Mouse (Mus musculus) embryonic facial prominence, embryonic 11.5 days (tissue): Measurements from ENCODE around the gene Lancl1. TPM values are rescaled to one million over a fixed set of nuclear protein-coding genes. Genes with fewer than 3 reads are reported as not detected.

Experiments
- ATAC-seq: fragments of 200-750 bp; cut with Nextera tagmentation; replicated peaks from 2 replicates; pipeline ENCODE4 v1.8.0; 2017; ENCODE audit warnings: low read depth; ENCODE audit not compliant: insufficient number of reproducible peaks, low FRiP score, low TSS enrichment
- DNase-seq: peaks from one replicate; pipeline ENCODE4 v3.0.0-alpha.2; 2015; ENCODE audit warnings: low spot score
- H3K27ac ChIP-seq: fragments of 300-500 bp; sonication (generic); replicated peaks from 2 replicates; pipeline ENCODE4 v1.5.1; 2014; ENCODE audit warnings: mild to moderate bottlenecking, low read depth, low read length, control low read depth
- H3K27me3 ChIP-seq: fragments of 300-500 bp; sonication (generic); 2 replicates; pipeline ENCODE4 v1.6.1; 2014; ENCODE audit warnings: mild to moderate bottlenecking, low read length, moderate library complexity, mixed read lengths; ENCODE audit not compliant: control insufficient read depth, insufficient read depth
- H3K36me3 ChIP-seq: fragments of 300-500 bp; sonication (generic); replicated peaks from 2 replicates; pipeline ENCODE4 v1.6.1; 2014; ENCODE audit warnings: low read depth, mild to moderate bottlenecking, low read length, moderate library complexity, mixed read lengths; ENCODE audit not compliant: control insufficient read depth, insufficient read depth
- H3K4me1 ChIP-seq: fragments of 300-500 bp; sonication (generic); 2 replicates; pipeline ENCODE4 v1.6.1; 2014; ENCODE audit warnings: low read length, mixed read lengths; ENCODE audit not compliant: control insufficient read depth, insufficient read depth
- H3K4me2 ChIP-seq: fragments of 300-500 bp; sonication (generic); 2 replicates; pipeline ENCODE4 v1.6.1; 2014; ENCODE audit warnings: low read depth, mild to moderate bottlenecking, control low read depth, low read length, moderate library complexity
- H3K4me3 ChIP-seq: fragments of 300-500 bp; sonication (generic); 2 replicates; pipeline ENCODE4 v1.5.1; 2014; ENCODE audit warnings: low read depth, low read length, control low read depth
- H3K9ac ChIP-seq: fragments of 300-500 bp; sonication (generic); replicated peaks from 2 replicates; pipeline ENCODE4 v1.6.1; 2014; ENCODE audit warnings: mild to moderate bottlenecking, control low read depth, low read length
- H3K9me3 ChIP-seq: fragments of 300-500 bp; sonication (generic); replicated peaks from 2 replicates; pipeline ENCODE4 v1.6.1; 2016; ENCODE audit warnings: mild to moderate bottlenecking, low read length, inconsistent platforms, mixed read lengths; ENCODE audit not compliant: control insufficient read depth
- WGBS: fragments of 180-500 bp; shearing (Covaris S2); extraction: QIAGEN DNeasy Blood & Tissue Kit; methylation state at CpG from one replicate; pipeline ENCODE4 v1.1.7; 2014; 5-methylcytosine and 5-hydroxymethylcytosine counted together
- polyA plus RNA-seq: library from polyadenylated mRNA; unstranded; fragments of >200 nt; fragmentation: Nextera tagmentation; extraction: Ambion mirVana; gene quantifications from 2 replicates; pipeline ENCODE4 v1.2.1, GENCODE M21; 2014

Lancl1 gene
- polyA plus RNA-seq, 1 experiment from 2014 or later: 96.5 TPM

- 75% methylated on average over 3 of the region's 3 CpGs for WGBS
- no peak for DNase-seq
- no peak overlapping the region for H3K9ac ChIP-seq
- ATAC-seq: peak; percentile 39; the same call in 1 of the 2 replicates
- H3K4me3 ChIP-seq: no peak overlapping the region
- no peak overlapping the region for H3K4me2 ChIP-seq
- H3K27me3 ChIP-seq: no peaks in the 10 kb centered on the region
- H3K27ac ChIP-seq: no peak overlapping the region
- no peaks in the 10 kb centered on the region for H3K4me1 ChIP-seq
- H3K9me3 ChIP-seq: no peaks in the 10 kb centered on the region
- H3K36me3 ChIP-seq: peaks cover 3% of the 10 kb centered on the region
Measured at GRCm38 (mm10) chr1:67003699-67004098, 35.0 kb downstream of the Lancl1 start.

- H3K4me1 ChIP-seq: no peaks in the 10 kb centered on the region
- H3K27ac ChIP-seq: no peak overlapping the region
- H3K27me3 ChIP-seq: no peaks in the 10 kb centered on the region
- no peak overlapping the region for H3K9ac ChIP-seq
- H3K36me3 ChIP-seq: peaks cover 3% of the 10 kb centered on the region
- ATAC-seq (no peak), DNase-seq (no peak)
- H3K9me3 ChIP-seq: no peaks in the 10 kb centered on the region
- 66% methylated on average over 6 of the region's 6 CpGs for WGBS
- H3K4me2 ChIP-seq: no peak overlapping the region
- no peak overlapping the region for H3K4me3 ChIP-seq
Measured at GRCm38 (mm10) chr1:67002226-67002625, 36.4 kb downstream of the Lancl1 start.

- Histone ChIP-seq H3K27ac (no peak overlapping the region), H3K9me3 (no peaks in the 10 kb centered on the region), H3K4me2 (no peak overlapping the region), H3K9ac (no peak overlapping the region), H3K4me3 (no peak overlapping the region), H3K27me3 (no peaks in the 10 kb centered on the region), H3K4me1 (no peaks in the 10 kb centered on the region), H3K36me3 (peaks cover 3% of the 10 kb centered on the region)
- no peak for ATAC-seq
- DNase-seq: no peak
- 87% methylated on average over 1 of the region's 1 CpGs for WGBS
Measured at GRCm38 (mm10) chr1:67001367-67001766, 37.3 kb downstream of the Lancl1 start.

- no peak for ATAC-seq
- 80% methylated on average over 3 of the region's 3 CpGs for WGBS
- Histone ChIP-seq H3K4me2 (no peak overlapping the region), H3K4me3 (no peak overlapping the region), H3K27me3 (no peaks in the 10 kb centered on the region), H3K27ac (no peak overlapping the region), H3K9me3 (no peaks in the 10 kb centered on the region), H3K9ac (no peak overlapping the region), H3K4me1 (no peaks in the 10 kb centered on the region), H3K36me3 (peaks cover 3% of the 10 kb centered on the region)
- DNase-seq: no peak
Measured at GRCm38 (mm10) chr1:67000484-67000883, 38.2 kb downstream of the Lancl1 start.

GRCm38 (mm10) chr1:66998601-66999000 is 40.1 kb downstream of the Lancl1 start:
- no peaks in the 10 kb centered on the region for H3K27me3 ChIP-seq
- WGBS: 92% methylated on average over 1 of the region's 1 CpGs
- H3K27ac ChIP-seq: no peak overlapping the region
- ATAC-seq: no peak
- no peaks in the 10 kb centered on the region for H3K9me3 ChIP-seq
- no peak overlapping the region for H3K4me2 ChIP-seq
- no peak overlapping the region for H3K4me3 ChIP-seq
- DNase-seq: no peak
- no peaks in the 10 kb centered on the region for H3K4me1 ChIP-seq
- peaks cover 3% of the 10 kb centered on the region for H3K36me3 ChIP-seq
- H3K9ac ChIP-seq: no peak overlapping the region

- DNase-seq: no peak
- no peak for ATAC-seq
- no peaks in the 10 kb centered on the region for H3K27me3 ChIP-seq
- no peak overlapping the region for H3K4me2 ChIP-seq
- no peaks in the 10 kb centered on the region for H3K4me1 ChIP-seq
- no peak overlapping the region for H3K9ac ChIP-seq
- no peak overlapping the region for H3K4me3 ChIP-seq
- WGBS: 92% methylated on average over 4 of the region's 4 CpGs
- H3K36me3 ChIP-seq: peaks cover 3% of the 10 kb centered on the region
- no peaks in the 10 kb centered on the region for H3K9me3 ChIP-seq
- no peak overlapping the region for H3K27ac ChIP-seq
Measured at GRCm38 (mm10) chr1:66998188-66998587, 40.5 kb downstream of the Lancl1 start.

- 78% methylated on average over 2 of the region's 2 CpGs for WGBS
- no peak for ATAC-seq
- no peaks in the 10 kb centered on the region for H3K9me3 ChIP-seq
Measured at GRCm38 (mm10) chr1:66996819-66997218, 41.9 kb downstream of the Lancl1 start.

GRCm38 (mm10) chr1:66992764-66993163 is 45.9 kb downstream of the Lancl1 start:
- ATAC-seq: no peak
- DNase-seq: peak; percentile 64
- H3K36me3 ChIP-seq: no peaks in the 10 kb centered on the region
- no peak overlapping the region for H3K9ac ChIP-seq
- no peaks in the 10 kb centered on the region for H3K27me3 ChIP-seq
- no peaks in the 10 kb centered on the region for H3K9me3 ChIP-seq
- no peaks in the 10 kb centered on the region for H3K4me1 ChIP-seq
- no peak overlapping the region for H3K27ac ChIP-seq
- H3K4me2 ChIP-seq: no peak overlapping the region
- no peak overlapping the region for H3K4me3 ChIP-seq

More at GRCm38 (mm10) chr1:66996819-66997218, 41.9 kb downstream of the Lancl1 start:
- H3K4me2 ChIP-seq: no peak overlapping the region
- no peaks in the 10 kb centered on the region for H3K27me3 ChIP-seq
- no peak overlapping the region for H3K4me3 ChIP-seq
- H3K36me3 ChIP-seq: no peaks in the 10 kb centered on the region
- DNase-seq: no peak
- H3K9ac ChIP-seq: no peak overlapping the region
- H3K4me1 ChIP-seq: no peaks in the 10 kb centered on the region
- no peak overlapping the region for H3K27ac ChIP-seq
